9 mouse cellular contexts compared by ENCODE assay signal in the genomic region with DNA sequence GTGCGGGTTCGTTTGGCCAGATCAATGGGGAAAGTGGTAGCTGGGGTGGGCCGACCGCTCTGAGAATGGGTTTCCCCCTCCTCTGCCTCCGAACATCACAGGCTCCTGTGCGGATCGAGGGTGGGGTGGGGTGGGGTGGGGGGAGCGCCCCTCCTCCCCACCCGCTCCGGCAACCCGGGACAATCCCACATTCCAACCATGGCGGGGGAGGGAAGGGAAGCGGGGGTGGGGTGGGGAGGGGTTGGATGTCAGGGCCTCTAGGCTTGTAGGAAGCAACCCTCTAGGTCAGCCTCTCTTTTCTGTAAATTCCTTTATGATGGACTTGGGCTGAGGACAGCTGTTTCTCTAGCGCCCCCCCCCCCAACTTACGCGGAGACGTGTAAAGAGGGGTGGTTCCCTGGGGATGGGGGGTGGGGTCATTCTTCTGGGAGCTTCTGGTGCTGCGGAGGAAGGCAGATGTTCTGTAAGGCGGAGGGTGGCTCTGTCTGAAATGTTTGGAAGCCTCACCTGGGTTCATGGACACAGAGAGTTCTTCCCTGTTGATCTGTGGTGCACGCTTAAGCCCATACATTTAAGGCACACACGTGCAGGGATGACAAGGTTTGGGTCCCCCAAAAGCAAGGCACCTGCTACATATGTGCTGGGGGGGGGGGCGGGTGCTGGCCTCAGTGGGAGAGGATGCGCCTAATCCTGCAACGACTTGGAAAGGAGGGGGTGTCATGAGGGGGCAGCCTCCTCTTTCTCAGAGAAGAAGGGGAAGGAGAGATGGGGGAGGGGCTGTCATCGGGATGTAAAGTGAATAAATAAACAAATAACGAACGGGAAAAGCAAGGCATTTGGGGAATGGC. TPM values are rescaled to one million over a fixed set of nuclear protein-coding genes. Genes with fewer than 3 reads are reported as not detected.
DNase-seq lines count a peak whose midpoint lies in the region; ATAC-seq and TF ChIP-seq lines count a peak whose summit lies in the region.
"Had no signal": no experiment of that assay in that cellular context is flagged by ENCODE, and none has a peak within 500 bp of the region (broad histone marks: within the 10 kb centered on the region; RNA-seq: fewer than 3 reads in every experiment).

No protein-coding gene starts in this region.

- H3K4me2 ChIP-seq in heart, embryonic 13.5 days, result peak overlapping the region; percentile 73
- peak overlapping the region; percentile 54 for H3K4me2 ChIP-seq in hindbrain, postnatal 0 days (ENCODE audit: low read depth, low read length)
- H3K4me2 ChIP-seq in midbrain, embryonic 14.5 days (ENCODE audit: low read length), result peak overlapping the region; percentile 61

- H3K27ac ChIP-seq in heart, embryonic 13.5 days (replicated peaks), result no peak overlapping the region
- no peak overlapping the region for H3K27ac ChIP-seq in hindbrain, postnatal 0 days
- H3K27ac ChIP-seq in midbrain, embryonic 14.5 days (replicated peaks; ENCODE audit: low read depth, low read length), result no peak overlapping the region

- H3K9ac ChIP-seq in heart, embryonic 13.5 days, result peak overlapping the region; percentile 69
- H3K9ac ChIP-seq in hindbrain, postnatal 0 days (replicated peaks; ENCODE audit: low read length), result 0 out of 2 replicates have a peak overlapping the region, but pooled peaks have one; percentile 28
- H3K9ac ChIP-seq in midbrain, embryonic 14.5 days (replicated peaks; ENCODE audit: low read length), result peak overlapping the region; percentile 43

- H3K9me3 ChIP-seq in heart, embryonic 13.5 days, result no peaks in the 10 kb centered on the region
- H3K9me3 ChIP-seq in hindbrain, postnatal 0 days (ENCODE audit: low read length), result no peaks in the 10 kb centered on the region
- H3K9me3 ChIP-seq in midbrain, embryonic 14.5 days (ENCODE audit: control insufficient read depth, low read length), result peaks cover 3% of the 10 kb centered on the region; the same call in 1 of the 2 replicates

- H3K36me3 ChIP-seq in heart, embryonic 13.5 days, result no peaks in the 10 kb centered on the region
- H3K36me3 ChIP-seq in hindbrain, postnatal 0 days (ENCODE audit: insufficient read depth, low read length), result no peaks in the 10 kb centered on the region
- no peaks in the 10 kb centered on the region for H3K36me3 ChIP-seq in midbrain, embryonic 14.5 days (ENCODE audit: control insufficient read depth, insufficient read depth, low read length)

- peaks cover 14% of the 10 kb centered on the region for H3K4me1 ChIP-seq in heart, embryonic 13.5 days
- H3K4me1 ChIP-seq in hindbrain, postnatal 0 days (ENCODE audit: insufficient read depth, low read length), result no peaks in the 10 kb centered on the region
- H3K4me1 ChIP-seq in midbrain, embryonic 14.5 days (ENCODE audit: control insufficient read depth, insufficient read depth, low read length), result peaks cover 14% of the 10 kb centered on the region; the same call in 1 of the 2 replicates

- ATAC-seq in heart, embryonic 13.5 days (ENCODE audit: extremely low read depth, insufficient number of reproducible peaks, low FRiP score, low TSS enrichment), result no peak
- ATAC-seq in hindbrain, postnatal 0 days, result peak; percentile 53; the same call in 1 of the 2 replicates
- peak; percentile 31; the same call in 1 of the 2 replicates for ATAC-seq in midbrain, embryonic 14.5 days (ENCODE audit: low FRiP score, low TSS enrichment)

- no peak for DNase-seq in heart, adult 8-10 months (ENCODE audit: low spot score)
- peak; percentile 44 for DNase-seq in embryo, embryonic 9.5 days (ENCODE audit: extremely low spot score)
- DNase-seq in hindbrain, postnatal 0 days (ENCODE audit: low spot score), result no peak
- DNase-seq in midbrain, embryonic 14.5 days, result peak; percentile 60
- DNase-seq in retina, embryonic 14.5 days (ENCODE audit: low spot score), result no peak
- no peak for DNase-seq in spleen, postnatal 14 days (ENCODE audit: low spot score in 2 of 2)
- no peak for DNase-seq in layer of hippocampus, postnatal 10 days (ENCODE audit: low spot score in 2 of 2)
- DNase-seq: gastrocnemius, postnatal 10 days had no signal

- H3K27me3 ChIP-seq in heart, embryonic 13.5 days (replicated peaks), result peaks cover 12% of the 10 kb centered on the region; the same call in 1 of the 2 replicates
- H3K27me3 ChIP-seq in hindbrain, postnatal 0 days (ENCODE audit: insufficient read depth, low read length), result no peaks in the 10 kb centered on the region
- H3K27me3 ChIP-seq in midbrain, embryonic 14.5 days (ENCODE audit: control insufficient read depth, insufficient read depth, low read length), result no peaks in the 10 kb centered on the region

- WGBS in heart, embryonic 13.5 days, result 4% methylated on average over 27 of the region's 27 CpGs
- WGBS in hindbrain, postnatal 0 days, result 6% methylated on average over 23 of the region's 27 CpGs
- WGBS in midbrain, embryonic 14.5 days, result 4% methylated on average over 26 of the region's 27 CpGs

- H3K4me3 ChIP-seq in heart, embryonic 13.5 days, result peak overlapping the region; percentile 42
- peak overlapping the region; percentile 18 for H3K4me3 ChIP-seq in hindbrain, postnatal 0 days (ENCODE audit: low read length)
- H3K4me3 ChIP-seq in midbrain, embryonic 14.5 days (replicated peaks; ENCODE audit: low read depth, low read length), result peak overlapping the region; percentile 25

- TF ChIP-seq CTCF in hindbrain, postnatal 0 days (IDR thresholded peaks at IDR 0.05; ENCODE audit: low read depth), result no peak

RNA-seq across cellular contexts. Expression of gene Gtf3a, which starts 27.9 kb away (rescaled TPM):
- 79.2 and 84.9 TPM in 2 replicates for polyA plus RNA-seq in heart, embryonic 13.5 days (2015; fragmentation: Nextera tagmentation; extraction: Ambion mirVana)
- 10 to 100 TPM; 15.8 to 22.6 (median 19.9) TPM for total RNA-seq in heart, adult 8-10 months (2022)
- 53.3 and 71.5 TPM in 2 replicates for total RNA-seq in hindbrain, postnatal 0 days (2014; rRNA removed)
- 94.0 and 96.6 TPM in 2 replicates for polyA plus RNA-seq in hindbrain, postnatal 0 days (2015; fragmentation: Nextera tagmentation; extraction: Ambion mirVana)
- polyA plus RNA-seq in midbrain, embryonic 14.5 days (2014; fragmentation: Nextera tagmentation; extraction: Ambion mirVana), result 102 and 110 TPM in 2 replicates
- 10 to 100 TPM; 29.0 to 33.9 TPM for total RNA-seq in layer of hippocampus, postnatal 10 days (2021)

RNA-seq across cellular contexts. Expression of gene Mtif3, which starts 43.1 kb away (rescaled TPM):
- 20.5 and 22.7 TPM in 2 replicates for polyA plus RNA-seq in heart, embryonic 13.5 days (2015; fragmentation: Nextera tagmentation; extraction: Ambion mirVana)
- 10 to 100 TPM; 26.8 to 38.0 (median 31.5) TPM for total RNA-seq in heart, adult 8-10 months (2022)
- total RNA-seq in hindbrain, postnatal 0 days (2014; rRNA removed), result 9.9 and 11.7 TPM in 2 replicates
- polyA plus RNA-seq in hindbrain, postnatal 0 days (2015; fragmentation: Nextera tagmentation; extraction: Ambion mirVana), result 20.3 and 21.1 TPM in 2 replicates
- 30.0 and 32.3 TPM in 2 replicates for polyA plus RNA-seq in midbrain, embryonic 14.5 days (2014; fragmentation: Nextera tagmentation; extraction: Ambion mirVana)
- total RNA-seq in layer of hippocampus, postnatal 10 days (2021), result 10 to 100 TPM; 15.5 to 17.8 TPM

Comparison
In these comparisons a context has a peak if more than half of its experiments do, and no peak if none do; other contexts are left out.
1. DNase-seq: peak in embryo, embryonic 9.5 days (single experiment) and midbrain, embryonic 14.5 days (single experiment); none in heart, adult 8-10 months (single experiment), hindbrain, postnatal 0 days (single experiment), retina, embryonic 14.5 days (single experiment), spleen, postnatal 14 days (0 of 2) and layer of hippocampus, postnatal 10 days (0 of 2).
2. Peak in every context shown above with its lines, with median percentiles within 50 percentile points of each other: H3K4me2 ChIP-seq, H3K4me3 ChIP-seq and H3K9ac ChIP-seq.